Mouse (Mus musculus) embryonic fibroblast, embryonic 13.5 days (primary cell): Measurements from ENCODE around the gene Mboat1.

Experiments used
- CTCF ChIP-seq: IDR thresholded peaks from 2 replicates; pipeline ENCODE4 v1.5.1; 2011; ENCODE audit warnings: mild to moderate bottlenecking, control low read depth, low read length, moderate library complexity, borderline replicate concordance; ENCODE audit not compliant: insufficient read depth
- POLR2A ChIP-seq: IDR thresholded peaks from 2 replicates; pipeline ENCODE4 v1.6.1; 2011; ENCODE audit warnings: low read depth, mild to moderate bottlenecking, control low read depth, low read length, moderate library complexity

DNA sequence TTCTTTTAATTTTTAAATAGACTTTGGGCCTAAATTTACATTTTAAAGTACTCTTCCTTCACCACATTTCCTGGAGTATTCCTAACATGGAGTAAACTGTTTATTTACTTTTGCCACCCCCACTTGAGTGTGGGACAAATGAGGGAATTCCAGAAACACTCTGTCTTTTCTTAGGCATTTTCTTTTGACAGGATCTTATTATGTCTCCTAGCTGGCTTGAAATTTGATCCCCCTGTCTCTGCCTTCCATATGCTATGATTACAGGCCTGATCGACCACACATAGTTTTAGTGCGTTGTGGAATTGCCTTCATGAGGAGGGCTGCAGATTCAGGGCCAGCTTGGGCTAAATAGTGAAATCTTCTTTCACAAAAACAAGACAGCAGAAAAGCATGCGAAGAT lies 85.0 kb downstream of the Mboat1 start:
- TF ChIP-seq CTCF (no peak), POLR2A (no peak)
